Mouse (Mus musculus) midbrain, embryonic 13.5 days (tissue): ENCODE measurements around the gene Thada. TPM values are rescaled to one million over a fixed set of nuclear protein-coding genes. Genes with fewer than 3 reads are reported as not detected.
A peak's percentile ranks its signal among the peaks of the same experiment; 100 is the strongest.

Experiments used
- ATAC-seq: fragments of 200-750 bp; cut with Nextera tagmentation; 2 replicates; pipeline ENCODE4 v1.8.0; 2017; ENCODE audit warnings: mild to moderate bottlenecking, moderate TSS enrichment, moderate library complexity
- H3K27ac ChIP-seq: fragments of 300-500 bp; sonication (generic); 2 replicates; pipeline ENCODE4 v1.5.1; 2015; ENCODE audit warnings: inconsistent platforms, mild to moderate bottlenecking, moderate library complexity
- H3K27me3 ChIP-seq: fragments of 300-500 bp; sonication (generic); 2 replicates; pipeline ENCODE4 v1.6.1; 2015; ENCODE audit warnings: mild to moderate bottlenecking, inconsistent platforms
- H3K36me3 ChIP-seq: fragments of 300-500 bp; sonication (generic); 2 replicates; pipeline ENCODE4 v1.6.1; 2015; ENCODE audit warnings: mild to moderate bottlenecking, inconsistent platforms
- H3K4me1 ChIP-seq: fragments of 300-500 bp; sonication (generic); replicated peaks from 2 replicates; pipeline ENCODE4 v1.6.1; 2015; ENCODE audit warnings: inconsistent platforms
- H3K4me2 ChIP-seq: fragments of 300-500 bp; sonication (generic); replicated peaks from 2 replicates; pipeline ENCODE4 v1.6.1; 2015; ENCODE audit warnings: moderate library complexity, mild to moderate bottlenecking, inconsistent platforms
- H3K4me3 ChIP-seq: fragments of 300-500 bp; sonication (generic); replicated peaks from 2 replicates; pipeline ENCODE4 v1.5.1; 2015; ENCODE audit warnings: mild to moderate bottlenecking, inconsistent platforms
- H3K9ac ChIP-seq: fragments of 300-500 bp; sonication (generic); replicated peaks from 2 replicates; pipeline ENCODE4 v1.6.1; 2015; ENCODE audit warnings: mild to moderate bottlenecking, inconsistent platforms
- H3K9me3 ChIP-seq: fragments of 300-500 bp; sonication (generic); 2 replicates; pipeline ENCODE4 v1.6.1; 2016; ENCODE audit warnings: mild to moderate bottlenecking, inconsistent platforms
- WGBS: fragments of 180-500 bp; shearing (Covaris S2); methylation state at CpG from one replicate; pipeline ENCODE4 v1.1.7; 2015; 5-methylcytosine and 5-hydroxymethylcytosine counted together
- polyA plus RNA-seq: library from polyadenylated mRNA; unstranded; fragments of >200 nt; fragmentation: Nextera tagmentation; extraction: Ambion mirVana; gene quantifications from 2 replicates; pipeline ENCODE4 v1.2.1, GENCODE M21; 2015

Thada gene
- polyA plus RNA-seq, 1 experiment from 2014 or later: 7.6 TPM

- Histone ChIP-seq H3K4me2 (no peak overlapping the region), H3K27me3 (no peaks in the 10 kb centered on the region), H3K4me1 (no peaks in the 10 kb centered on the region), H3K36me3 (peaks cover 11% of the 10 kb centered on the region), H3K9me3 (no peaks in the 10 kb centered on the region), H3K27ac (no peak overlapping the region), H3K4me3 (no peak overlapping the region), H3K9ac (no peak overlapping the region)
- 97% methylated on average over 2 of the region's 2 CpGs for WGBS
- no peak for ATAC-seq
Observed at GRCm38 (mm10) chr17:84390026-84390425, 76.0 kb downstream of the Thada start.

GRCm38 (mm10) chr17:84386176-84386575, 79.8 kb downstream of the Thada start:
- ATAC-seq: no peak
- Histone ChIP-seq H3K27me3 (no peaks in the 10 kb centered on the region), H3K9me3 (no peaks in the 10 kb centered on the region), H3K36me3 (peaks cover 32% of the 10 kb centered on the region), H3K4me2 (no peak overlapping the region), H3K4me1 (no peaks in the 10 kb centered on the region), H3K9ac (no peak overlapping the region), H3K27ac (no peak overlapping the region), H3K4me3 (no peak overlapping the region)
- WGBS: 90% methylated on average over 4 of the region's 4 CpGs

GRCm38 (mm10) chr17:84385696-84386095, 80.3 kb downstream of the Thada start:
- Histone ChIP-seq H3K4me3 (no peak overlapping the region), H3K9ac (no peak overlapping the region), H3K27me3 (no peaks in the 10 kb centered on the region), H3K27ac (no peak overlapping the region), H3K4me1 (no peaks in the 10 kb centered on the region), H3K9me3 (no peaks in the 10 kb centered on the region), H3K36me3 (peaks cover 37% of the 10 kb centered on the region), H3K4me2 (no peak overlapping the region)
- no peak for ATAC-seq
- WGBS: 89% methylated on average over 6 of the region's 6 CpGs

GRCm38 (mm10) chr17:84384661-84385060, 81.3 kb downstream of the Thada start:
- Histone ChIP-seq H3K27ac (no peak overlapping the region), H3K9ac (no peak overlapping the region), H3K4me1 (no peaks in the 10 kb centered on the region), H3K9me3 (no peaks in the 10 kb centered on the region), H3K4me3 (no peak overlapping the region), H3K27me3 (no peaks in the 10 kb centered on the region), H3K36me3 (peaks cover 42% of the 10 kb centered on the region), H3K4me2 (no peak overlapping the region)
- ATAC-seq: no peak

- H3K9me3 ChIP-seq: no peaks in the 10 kb centered on the region
- no peak overlapping the region for H3K4me2 ChIP-seq
- no peak for ATAC-seq
- no peaks in the 10 kb centered on the region for H3K27me3 ChIP-seq
- no peaks in the 10 kb centered on the region for H3K4me1 ChIP-seq
- no peak overlapping the region for H3K4me3 ChIP-seq
- H3K36me3 ChIP-seq: peaks cover 38% of the 10 kb centered on the region
- WGBS: 97% methylated on average over 9 of the region's 9 CpGs
- no peak overlapping the region for H3K27ac ChIP-seq
- H3K9ac ChIP-seq: no peak overlapping the region
Observed at GRCm38 (mm10) chr17:84380340-84380739, 85.7 kb downstream of the Thada start.

GRCm38 (mm10) chr17:84376882-84377281, 89.1 kb downstream of the Thada start:
- no peak for ATAC-seq
- H3K36me3 ChIP-seq: peaks cover 16% of the 10 kb centered on the region
- no peak overlapping the region for H3K9ac ChIP-seq
- H3K4me3 ChIP-seq: no peak overlapping the region
- no peaks in the 10 kb centered on the region for H3K27me3 ChIP-seq
- WGBS: 97% methylated on average over 4 of the region's 4 CpGs
- H3K4me2 ChIP-seq: no peak overlapping the region
- H3K4me1 ChIP-seq: no peaks in the 10 kb centered on the region
- no peak overlapping the region for H3K27ac ChIP-seq
- H3K9me3 ChIP-seq: no peaks in the 10 kb centered on the region

GRCm38 (mm10) chr17:84372411-84373045, 93.5 kb downstream of the Thada start:
- Histone ChIP-seq H3K9me3 (no peaks in the 10 kb centered on the region), H3K27ac (no peak overlapping the region), H3K4me2 (no peak overlapping the region), H3K4me3 (no peak overlapping the region), H3K9ac (no peak overlapping the region), H3K36me3 (peaks cover 3% of the 10 kb centered on the region; the same call in 1 of the 2 replicates), H3K4me1 (peaks cover 17% of the 10 kb centered on the region; the same call in 1 of the 2 replicates), H3K27me3 (no peaks in the 10 kb centered on the region)
- no peak for ATAC-seq
- 82% methylated on average over 6 of the region's 6 CpGs for WGBS

GRCm38 (mm10) chr17:84370385-84370784, 95.6 kb downstream of the Thada start:
- WGBS: 80% methylated on average over 5 of the region's 5 CpGs
- H3K4me2 ChIP-seq: no peak overlapping the region
- no peaks in the 10 kb centered on the region for H3K27me3 ChIP-seq
- no peak overlapping the region for H3K4me3 ChIP-seq
- H3K4me1 ChIP-seq: peaks cover 27% of the 10 kb centered on the region
- peaks cover 2% of the 10 kb centered on the region; the same call in 1 of the 2 replicates for H3K36me3 ChIP-seq
- 0 out of 2 replicates have a peak overlapping the region, but pooled peaks have one; percentile 4 for H3K27ac ChIP-seq
- H3K9me3 ChIP-seq: no peaks in the 10 kb centered on the region
- ATAC-seq: no peak
- no peak overlapping the region for H3K9ac ChIP-seq

- Histone ChIP-seq H3K27me3 (no peaks in the 10 kb centered on the region), H3K4me1 (peaks cover 32% of the 10 kb centered on the region), H3K36me3 (no peaks in the 10 kb centered on the region), H3K9ac (no peak overlapping the region), H3K4me2 (no peak overlapping the region), H3K9me3 (no peaks in the 10 kb centered on the region), H3K27ac (peak overlapping the region; percentile 25; the same call in 1 of the 2 replicates), H3K4me3 (no peak overlapping the region)
- no peak for ATAC-seq
- 78% methylated on average over 3 of the region's 3 CpGs for WGBS
Observed at GRCm38 (mm10) chr17:84369769-84370168, 96.2 kb downstream of the Thada start.

- no peaks in the 10 kb centered on the region for H3K36me3 ChIP-seq
- H3K9ac ChIP-seq: no peak overlapping the region
- ATAC-seq: no peak
- no peak overlapping the region for H3K4me2 ChIP-seq
- no peaks in the 10 kb centered on the region for H3K9me3 ChIP-seq
- WGBS: 77% methylated on average over 11 of the region's 11 CpGs
- H3K27ac ChIP-seq: no peak overlapping the region
- H3K4me3 ChIP-seq: no peak overlapping the region
- no peaks in the 10 kb centered on the region for H3K27me3 ChIP-seq
- peaks cover 44% of the 10 kb centered on the region for H3K4me1 ChIP-seq
Observed at GRCm38 (mm10) chr17:84368213-84369014, 97.6 kb downstream of the Thada start.

GRCm38 (mm10) chr17:84367663-84368062, 98.3 kb downstream of the Thada start:
- H3K9ac ChIP-seq: no peak overlapping the region
- no peak for ATAC-seq

GRCm38 (mm10) chr17:84365791-84366301, 100.2 kb downstream of the Thada start:
- 52% methylated on average over 6 of the region's 6 CpGs for WGBS
- Histone ChIP-seq H3K9ac (no peak overlapping the region), H3K36me3 (no peaks in the 10 kb centered on the region), H3K4me3 (no peak overlapping the region), H3K27me3 (no peaks in the 10 kb centered on the region), H3K27ac (peak overlapping the region; percentile 66), H3K9me3 (no peaks in the 10 kb centered on the region), H3K4me2 (no peak overlapping the region), H3K4me1 (peaks cover 51% of the 10 kb centered on the region)
- ATAC-seq: peak; percentile 70

More at GRCm38 (mm10) chr17:84367663-84368062, 98.3 kb downstream of the Thada start:
- Histone ChIP-seq H3K4me1 (peaks cover 51% of the 10 kb centered on the region), H3K36me3 (no peaks in the 10 kb centered on the region), H3K9me3 (no peaks in the 10 kb centered on the region), H3K4me2 (no peak overlapping the region), H3K4me3 (no peak overlapping the region), H3K27me3 (no peaks in the 10 kb centered on the region), H3K27ac (peak overlapping the region; percentile 44; the same call in 1 of the 2 replicates)
- 70% methylated on average over 3 of the region's 3 CpGs for WGBS
